Mouse (Mus musculus) hindlimb bud, embryonic 11.5 days (tissue): Measurements from ENCODE around the gene Gm13199.

ENCODE experiments used
- DNase-seq: peaks from one replicate; pipeline ENCODE4 v3.0.0-alpha.2; 2012; ENCODE audit warnings: low read depth, low spot score; ENCODE audit errors: extremely low spot score

Gm13199 gene

DNA sequence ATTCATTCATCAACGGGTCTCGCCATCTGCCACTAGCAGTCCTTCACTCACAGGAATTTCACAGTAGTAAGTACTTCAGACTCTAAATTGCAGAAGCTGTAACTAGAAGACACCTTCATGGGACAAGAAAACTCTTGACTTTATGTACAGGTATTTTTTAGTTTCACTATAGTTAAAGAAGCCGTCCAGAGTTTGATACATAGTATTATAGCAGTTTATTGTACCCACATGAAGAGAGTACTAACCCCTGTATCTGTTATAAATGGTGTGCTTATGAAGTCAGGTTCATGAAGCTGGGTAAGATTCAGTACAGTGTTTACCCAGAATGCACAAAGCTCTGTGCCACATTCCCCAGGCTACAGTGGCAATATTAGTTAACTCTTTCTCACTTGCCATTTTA is at the start of gene Gm13199:
Gene Gm13199 (minus strand): TSS at position 101 of the 400 bp plus-strand sequence.
- no peak for DNase-seq

DNA sequence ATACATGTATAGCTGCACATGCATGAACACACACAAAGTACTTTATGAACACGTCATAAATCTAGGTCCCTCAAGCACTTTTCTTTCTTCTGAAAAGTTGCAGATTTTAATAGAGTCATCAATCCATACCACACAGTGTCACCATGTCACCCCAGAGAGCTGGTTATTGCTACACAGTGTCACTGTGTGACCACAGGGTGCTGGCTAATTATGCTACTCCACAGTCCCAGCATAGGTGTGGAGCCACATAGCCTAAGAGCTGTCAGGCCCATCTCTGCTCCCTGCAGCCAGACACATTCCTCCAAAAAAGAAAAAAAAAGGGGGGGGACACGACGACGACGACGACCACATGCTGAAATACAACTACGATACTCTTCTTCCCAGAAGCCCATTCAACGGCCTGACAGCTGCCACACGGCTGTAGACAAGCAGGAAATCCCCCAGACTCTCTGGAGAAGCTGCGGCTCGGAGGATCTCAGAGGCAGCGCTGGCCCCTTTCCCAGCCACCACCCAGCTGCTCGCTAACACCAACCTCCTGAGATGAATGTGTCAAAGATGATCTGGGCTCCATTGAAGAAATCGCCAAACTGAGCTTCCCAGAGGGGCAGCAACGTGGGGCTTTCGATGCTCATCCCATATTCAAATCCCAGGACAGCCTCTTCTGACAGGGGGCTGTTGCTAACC is 48.7 kb upstream of the Gm13199 start:
- DNase-seq = no peak

DNA sequence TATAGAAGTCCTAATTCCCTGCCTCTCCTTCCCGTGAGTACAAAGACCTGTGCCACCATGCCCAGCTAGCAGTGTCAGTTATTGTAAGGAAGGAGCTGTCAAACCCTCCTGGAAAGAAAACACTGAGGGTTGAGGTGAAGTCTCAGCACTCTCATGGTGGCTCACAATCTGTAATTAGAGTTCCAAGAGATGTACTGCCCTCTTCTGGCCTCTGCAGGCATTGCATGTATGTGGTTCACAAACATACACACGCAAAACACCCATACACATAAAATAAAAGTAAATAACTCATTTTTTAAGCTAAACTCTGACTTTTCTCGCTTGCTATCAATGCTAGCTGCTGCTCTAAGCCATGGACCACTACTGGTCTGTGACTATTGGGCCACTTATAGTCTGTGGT is 43.9 kb upstream of the Gm13199 start:
- DNase-seq = no peak

DNA sequence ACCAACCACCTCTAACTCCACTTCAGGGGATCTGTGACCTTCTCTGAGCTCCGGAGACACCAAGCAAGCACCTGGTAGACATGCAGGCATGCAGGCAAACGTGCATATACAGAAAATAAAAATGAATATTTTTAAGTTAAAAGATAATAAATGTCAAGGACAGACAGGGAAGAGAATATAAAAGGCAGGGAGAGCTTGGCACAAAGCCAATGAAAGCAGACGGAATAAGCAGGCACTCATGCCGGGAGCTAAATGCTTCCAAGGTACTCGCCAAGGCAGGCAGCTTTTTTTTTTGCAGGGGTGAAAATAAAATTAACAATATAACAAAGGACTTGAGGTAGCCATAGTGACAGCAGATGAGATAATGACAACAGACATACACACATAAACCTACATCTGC is 43.4 kb upstream of the Gm13199 start:
- no peak for DNase-seq

- DNase-seq = no peak
Observed at GRCm38 (mm10) chr2:5900145-5900544, 37.4 kb upstream of the Gm13199 start.

GRCm38 (mm10) chr2:5894843-5895570 is 32.3 kb upstream of the Gm13199 start, which contains the start of gene Sec61a2:
TSS of gene Sec61a2 (minus strand) at chr2:5895432.
- DNase-seq = peak; percentile 80

- DNase-seq = peak; percentile 6
Observed at GRCm38 (mm10) chr2:5894296-5894695, 31.6 kb upstream of the Gm13199 start.

DNA sequence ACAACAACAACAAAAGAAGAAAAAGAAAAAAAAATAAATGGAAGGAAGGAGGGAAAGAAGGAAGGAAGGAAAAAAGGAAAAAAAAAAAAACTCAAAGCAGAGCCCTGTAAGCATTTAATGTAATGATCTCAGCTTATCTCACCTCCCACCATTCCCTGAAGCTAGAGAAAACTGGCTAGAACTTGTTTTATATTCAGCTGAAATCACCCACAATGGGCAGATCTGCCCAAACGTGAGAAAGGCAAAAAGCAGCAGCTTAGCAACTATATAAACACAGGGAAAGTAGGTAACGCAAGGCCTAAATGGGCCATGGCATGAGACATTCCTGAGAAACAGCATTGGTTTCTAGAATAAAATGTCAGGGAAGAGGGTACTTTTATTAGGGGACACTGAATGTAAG is 26.7 kb upstream of the Gm13199 start:
- no peak for DNase-seq

DNA sequence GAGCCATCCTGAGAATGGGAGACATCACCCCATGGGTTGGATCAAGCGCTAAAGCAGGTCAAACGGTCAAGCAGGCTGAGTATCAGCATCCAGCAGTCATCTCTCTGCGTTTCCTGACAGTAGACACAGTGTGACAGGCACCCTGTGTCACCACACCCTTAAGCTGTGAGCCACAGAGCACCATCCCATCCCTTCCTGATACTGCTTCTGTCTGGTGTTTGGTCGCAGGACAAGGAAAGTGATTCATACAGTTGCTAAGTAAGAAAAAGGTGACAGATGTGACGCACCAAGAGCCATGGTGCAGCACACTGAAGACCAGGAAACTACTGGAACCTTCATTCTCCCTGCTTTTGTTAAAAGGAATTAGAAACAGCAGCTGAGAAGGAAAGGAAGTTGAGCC is 26.1 kb upstream of the Gm13199 start:
- no peak for DNase-seq

DNA sequence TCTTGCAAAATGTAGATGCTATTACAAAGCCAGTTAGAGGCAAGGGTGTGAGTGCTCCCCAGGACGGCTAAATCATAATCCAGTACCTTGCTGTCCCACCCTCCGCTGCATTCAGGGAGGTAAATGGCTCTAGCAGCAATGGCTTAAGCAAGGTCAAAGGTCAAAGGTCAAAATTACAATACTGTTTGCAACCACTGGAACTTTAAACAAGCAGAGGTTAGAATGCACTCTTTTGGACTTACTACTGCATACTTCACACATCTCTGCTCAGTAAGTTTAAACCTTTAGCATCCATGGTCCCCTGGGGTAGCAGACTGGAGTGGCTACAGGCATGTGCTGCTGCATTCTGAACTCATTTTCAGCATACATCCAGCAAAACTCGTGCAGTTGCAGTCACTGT is 14.7 kb upstream of the Gm13199 start:
- no peak for DNase-seq

GRCm38 (mm10) chr2:5869746-5870145 is 7.0 kb upstream of the Gm13199 start:
- no peak for DNase-seq

- DNase-seq = no peak
Observed at GRCm38 (mm10) chr2:5867681-5868080, 4.9 kb upstream of the Gm13199 start.

GRCm38 (mm10) chr2:5851866-5852265 is 10.9 kb downstream of the Gm13199 start:
- no peak for DNase-seq

GRCm38 (mm10) chr2:5851116-5851515 is 11.6 kb downstream of the Gm13199 start:
- DNase-seq = no peak

- DNase-seq = no peak
Observed at GRCm38 (mm10) chr2:5845826-5846225, 16.9 kb downstream of the Gm13199 start.

GRCm38 (mm10) chr2:5844873-5845631 is 17.7 kb downstream of the Gm13199 start, which contains the start of the genes Nudt5 and Cdc123:
TSS of gene Nudt5 (plus strand) at chr2:5845019.
TSS of gene Cdc123 (minus strand) at chr2:5845164.
- DNase-seq = peak; percentile 82

DNA sequence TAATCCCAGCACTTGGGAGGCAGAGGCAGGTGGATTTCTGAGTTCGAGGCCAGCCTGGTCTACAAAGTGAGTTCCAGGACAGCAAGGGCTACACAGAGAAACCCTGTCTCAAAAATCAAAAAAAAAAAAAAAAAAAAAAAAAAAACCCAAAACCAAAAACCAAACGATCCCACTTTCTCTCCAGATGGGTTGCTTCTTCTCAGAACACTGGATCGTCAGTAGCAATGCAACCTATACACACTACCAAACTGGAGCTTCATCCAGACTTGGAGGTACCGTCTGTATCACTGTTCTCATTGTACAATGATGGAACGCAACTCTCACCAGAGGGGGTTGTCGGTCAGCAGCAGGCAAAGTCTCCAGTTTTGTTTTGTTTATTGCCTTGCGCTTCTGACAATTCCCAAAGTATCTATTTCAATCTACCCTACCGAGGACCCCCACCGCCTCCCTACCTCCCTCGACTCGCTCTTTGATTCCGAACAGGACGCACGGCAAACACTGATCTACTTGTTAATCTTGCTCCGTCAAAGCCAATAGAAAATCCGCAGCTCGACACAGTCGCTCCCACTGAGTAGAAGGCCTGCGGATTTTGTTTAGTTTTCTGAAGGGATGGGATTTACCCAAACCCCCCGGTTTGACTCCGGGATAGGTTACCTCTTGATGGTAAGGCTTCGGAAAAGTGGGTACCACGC is 18.4 kb downstream of the Gm13199 start:
- DNase-seq = no peak

GRCm38 (mm10) chr2:5840815-5841214 is 21.9 kb downstream of the Gm13199 start:
- no peak for DNase-seq

- no peak for DNase-seq
Observed at GRCm38 (mm10) chr2:5825265-5825913, 37.3 kb downstream of the Gm13199 start.

DNA sequence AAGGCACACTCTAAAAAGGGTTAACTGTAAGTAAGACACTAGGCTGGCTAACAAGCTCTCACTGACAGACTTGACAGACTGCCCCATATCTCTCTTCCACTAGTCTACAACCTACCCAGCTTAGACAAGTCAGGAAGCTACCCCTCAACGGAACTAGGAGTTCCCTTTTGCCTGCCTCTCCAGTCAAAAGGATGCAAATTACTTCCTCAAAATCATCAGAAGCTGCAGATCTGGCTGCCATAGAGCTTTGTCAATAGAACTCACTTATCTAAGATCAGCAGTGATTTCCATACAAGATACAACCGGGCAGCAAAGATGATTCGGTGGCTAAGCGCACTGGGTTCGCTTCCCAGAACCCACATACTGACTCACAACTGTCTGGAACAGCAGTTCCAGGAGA is 38.0 kb downstream of the Gm13199 start:
- no peak for DNase-seq

GRCm38 (mm10) chr2:5824213-5824612 is 38.5 kb downstream of the Gm13199 start:
- DNase-seq = no peak
